Mouse (Mus musculus) thymus, adult 18-20 months (tissue): ENCODE results near the gene Cstf1.

Experiments
- DNase-seq, 2 experiments: peaks; one replicate each; pipeline ENCODE4 v3.0.0; 2022; ENCODE audit warnings: mixed read lengths in 2 of 2

Gene Cstf1

DNA sequence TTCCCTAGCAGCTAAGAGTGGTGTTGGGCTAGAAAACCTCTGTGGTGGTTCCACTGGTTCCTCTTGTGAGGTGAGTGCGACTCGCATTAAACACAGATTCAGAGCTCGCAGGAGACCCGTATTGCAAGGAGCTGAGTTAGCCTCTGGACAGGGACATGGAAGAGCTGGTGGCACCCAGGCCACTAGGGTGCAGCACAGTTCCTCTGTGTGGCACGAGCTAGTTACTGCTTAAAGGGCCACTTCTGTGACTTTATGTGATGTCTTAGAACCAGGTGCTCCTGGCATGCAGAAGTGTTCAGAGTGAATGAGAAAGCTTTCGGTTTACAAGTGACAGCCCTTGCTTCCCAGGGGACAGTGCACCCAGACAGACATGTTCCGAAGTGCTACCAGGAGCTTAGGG lies 7.9 kb downstream of the Cstf1 start:
- peak; percentile 62 to 69 for DNase-seq

DNA sequence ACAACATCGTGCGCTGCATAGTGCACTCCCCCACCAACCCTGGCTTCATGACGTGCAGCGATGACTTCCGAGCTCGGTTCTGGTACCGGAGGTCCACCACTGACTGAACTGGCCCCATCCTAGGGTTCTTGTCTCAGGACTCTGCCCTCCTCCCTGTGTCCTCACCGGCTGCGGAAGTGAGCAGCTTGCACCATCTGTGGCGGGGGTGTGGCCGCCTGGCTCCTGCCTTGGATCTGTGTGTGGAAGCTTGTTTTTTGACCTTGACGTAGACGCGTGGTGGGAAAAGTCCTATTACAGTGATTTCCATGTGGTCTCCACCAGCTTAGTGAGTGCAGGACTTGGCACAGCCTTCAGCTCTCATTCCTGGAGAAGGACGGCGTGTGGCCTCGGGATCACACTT lies 10.0 kb downstream of the Cstf1 start:
- no peak for DNase-seq

DNA sequence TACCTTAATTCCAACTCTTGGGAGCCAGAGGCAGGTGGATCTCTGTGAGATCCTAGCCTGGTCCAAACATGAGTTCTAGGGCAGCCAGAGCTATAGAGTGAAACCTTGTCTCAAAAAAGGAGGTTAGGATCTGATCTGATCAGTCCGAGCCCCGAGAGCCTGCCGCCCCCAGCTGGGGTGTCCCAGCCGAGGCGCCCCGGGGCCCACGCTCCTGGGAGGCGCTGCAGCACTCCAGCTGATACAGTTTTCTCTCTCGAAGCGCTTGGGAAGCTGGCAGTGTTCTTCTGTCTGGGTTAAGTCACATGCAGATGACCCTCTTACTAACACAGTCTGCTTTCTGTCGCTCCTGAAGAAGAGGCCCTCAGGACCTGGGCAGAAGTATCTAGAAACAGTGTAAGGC lies 10.9 kb downstream of the Cstf1 start:
- DNase-seq, result peak in 1 of 2 experiments; percentile 38

DNA sequence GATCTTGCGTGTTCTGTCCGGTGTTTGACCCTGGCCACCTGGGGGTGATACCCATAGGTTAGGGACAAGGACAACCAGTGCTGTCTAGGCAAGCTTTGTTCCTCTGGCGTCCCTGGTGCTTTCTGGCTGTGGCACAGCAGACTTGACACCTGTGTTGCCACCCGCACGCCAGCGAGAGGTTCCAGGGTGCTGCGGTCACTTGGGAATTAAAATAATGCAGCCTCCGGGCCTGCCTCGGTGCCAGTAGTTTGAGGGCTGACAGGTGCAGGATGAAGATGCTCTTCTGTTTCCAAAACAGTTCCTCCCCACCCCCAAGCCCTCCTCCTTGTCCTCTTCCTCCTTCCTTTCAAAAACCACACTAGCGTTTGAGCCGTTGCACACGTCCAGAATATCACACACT lies 11.4 kb downstream of the Cstf1 start:
- DNase-seq, result peak; percentile 66 to 83

DNA sequence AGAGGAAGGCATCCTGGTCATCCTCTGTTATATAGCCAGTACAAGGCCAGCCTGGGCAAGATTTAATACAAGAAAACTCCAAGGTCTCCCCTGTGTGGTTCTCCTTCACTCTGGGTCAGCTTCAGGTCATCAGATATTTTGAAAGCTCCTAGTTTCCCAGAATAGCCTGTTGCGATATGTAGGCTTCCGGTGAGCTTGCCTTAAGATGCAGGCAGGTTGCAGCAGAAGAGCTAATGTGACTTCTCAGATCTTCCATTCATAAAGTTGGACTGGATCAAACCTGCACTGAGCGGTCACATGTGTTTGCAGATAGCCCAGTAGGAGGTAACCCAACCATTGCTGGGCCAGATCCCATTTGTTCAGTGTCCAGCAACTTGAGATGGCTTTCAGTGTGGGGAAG lies 14.2 kb downstream of the Cstf1 start:
- DNase-seq, result no peak

DNA sequence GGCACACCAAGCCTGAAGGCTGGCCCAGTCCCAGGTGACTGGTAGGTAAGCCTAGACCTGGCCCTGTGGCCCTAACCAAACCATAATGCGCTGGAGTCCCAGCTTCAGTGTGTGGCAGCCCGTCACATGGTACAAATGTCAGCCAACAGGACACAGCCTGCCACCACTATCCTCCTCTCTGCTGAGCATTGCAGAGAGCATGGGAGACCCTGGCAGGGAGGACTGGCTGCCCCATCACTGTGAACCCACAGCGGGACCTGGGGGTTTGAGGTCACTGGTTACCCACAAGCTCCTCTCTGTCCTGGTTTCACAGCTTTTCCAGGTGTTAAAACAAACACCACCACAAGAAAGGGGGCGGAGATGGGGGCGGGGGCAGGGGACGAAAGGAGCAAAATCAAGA lies 19.9 kb downstream of the Cstf1 start:
- DNase-seq, result peak in 1 of 2 experiments; percentile 46

DNA sequence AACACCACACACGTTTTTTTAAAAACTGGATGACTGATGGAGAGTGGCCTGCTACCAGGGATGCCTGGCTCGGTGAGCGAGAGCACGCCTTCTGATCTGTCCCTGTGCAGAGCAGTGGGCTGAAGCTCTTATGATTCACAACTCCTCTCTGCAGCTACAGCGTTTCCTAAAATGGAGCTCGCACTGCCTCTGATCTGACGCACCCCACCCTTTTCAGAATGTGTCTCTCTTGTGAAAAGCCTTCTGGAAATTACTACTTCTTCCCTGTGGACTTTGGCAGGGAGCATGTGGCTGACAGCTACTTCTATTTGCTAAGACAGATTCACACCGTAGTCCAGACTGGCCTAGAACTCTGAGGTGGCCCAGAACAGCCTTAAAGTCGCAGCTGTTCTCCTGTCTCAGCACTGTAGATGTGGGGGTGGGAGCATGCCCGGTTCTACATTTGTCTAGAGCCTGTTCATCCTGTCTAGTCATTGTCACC lies 21.6 kb downstream of the Cstf1 start:
- DNase-seq, result peak in 1 of 2 experiments; percentile 44

DNA sequence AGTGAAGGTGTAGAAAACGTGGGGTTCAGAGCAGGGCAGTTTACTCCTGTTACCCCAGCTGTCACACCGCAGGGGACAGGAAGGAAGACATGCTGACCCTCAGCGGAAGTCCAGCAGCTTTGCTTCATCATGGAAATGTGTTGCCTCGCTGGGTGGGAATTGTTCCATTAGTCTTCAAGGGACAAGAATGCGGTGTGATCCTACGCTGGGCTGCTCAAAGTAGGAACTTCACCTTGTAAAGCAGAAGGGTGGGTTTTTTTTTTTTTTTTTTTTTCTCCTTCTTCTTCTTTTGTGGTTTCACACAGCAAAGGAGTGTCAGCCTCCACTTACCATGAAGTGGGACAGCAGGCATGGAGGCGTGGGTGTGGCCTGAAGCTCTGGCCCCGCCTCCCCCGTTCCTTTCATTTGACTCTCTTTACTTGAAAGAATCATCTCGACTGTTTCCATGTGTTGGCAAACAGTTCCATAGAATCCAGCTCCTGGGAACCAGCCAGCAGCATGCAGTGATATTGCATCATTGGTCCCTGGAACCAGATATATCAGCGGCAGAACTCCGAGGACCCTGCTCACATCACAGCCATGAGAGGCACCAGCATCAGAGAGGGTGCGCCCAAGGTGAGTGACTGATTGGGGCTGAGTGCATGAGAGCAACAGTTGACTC lies 23.0 kb downstream of the Cstf1 start, which contains the start of gene Cass4:
Gene Cass4, plus strand, starts transcription at position 404 of the 661 bp plus-strand sequence.
- peak; percentile 56 to 70 for DNase-seq

DNA sequence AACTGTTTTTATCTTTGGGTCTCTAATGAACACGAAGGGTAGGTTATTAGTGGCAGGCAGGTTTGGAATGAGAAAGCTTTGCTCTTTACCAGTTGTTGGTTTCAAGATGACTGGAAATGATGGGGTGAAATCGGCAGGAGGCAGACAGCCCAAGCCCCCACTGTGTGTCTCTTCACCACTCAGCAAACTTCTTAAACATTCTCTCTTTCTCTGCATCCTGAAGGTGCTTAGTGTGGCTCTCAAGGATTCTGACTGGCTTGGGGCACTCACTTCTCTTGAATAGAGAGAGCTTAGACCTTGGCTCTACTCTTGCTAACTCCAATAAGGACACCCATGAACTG lies 23.5 kb downstream of the Cstf1 start:
- no peak for DNase-seq

DNA sequence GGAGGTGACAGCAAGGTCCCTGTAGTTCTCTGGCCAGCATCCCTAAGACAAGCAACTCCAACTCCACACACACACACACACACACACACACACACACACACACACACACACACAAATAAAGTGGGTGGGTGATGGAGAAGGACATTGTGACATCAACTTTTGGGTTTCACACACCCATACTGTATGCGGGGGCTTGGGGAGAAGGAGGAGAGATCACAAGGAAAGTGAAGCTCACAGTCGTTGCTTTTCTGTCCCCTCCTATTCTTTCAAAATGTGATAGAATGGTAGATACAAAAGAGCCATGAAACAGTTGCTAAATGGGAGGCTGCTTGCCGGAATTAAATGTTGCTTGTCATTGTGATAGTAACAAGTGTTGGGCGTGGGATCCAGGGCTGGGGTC lies 24.2 kb downstream of the Cstf1 start:
- no peak for DNase-seq

DNA sequence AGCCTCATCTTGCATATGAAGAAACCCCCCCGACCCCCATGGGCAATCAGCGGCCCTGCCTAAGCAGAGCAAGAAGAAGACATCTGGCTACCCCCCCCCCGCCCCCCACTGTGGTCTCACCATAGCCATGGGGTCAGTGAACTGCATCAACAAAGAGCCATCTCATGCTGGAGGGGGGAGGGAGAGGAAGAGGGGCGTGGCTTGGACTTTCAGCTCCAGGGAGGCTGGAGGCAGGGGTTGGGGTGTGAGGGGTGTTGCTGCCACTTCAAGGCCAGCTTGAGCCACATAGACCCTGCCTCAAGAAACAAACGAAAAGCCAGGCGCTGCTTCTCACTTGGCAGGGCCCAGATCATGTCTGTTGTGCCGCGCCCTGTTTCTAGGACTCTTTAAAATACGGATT lies 25.5 kb downstream of the Cstf1 start:
- no peak for DNase-seq

DNA sequence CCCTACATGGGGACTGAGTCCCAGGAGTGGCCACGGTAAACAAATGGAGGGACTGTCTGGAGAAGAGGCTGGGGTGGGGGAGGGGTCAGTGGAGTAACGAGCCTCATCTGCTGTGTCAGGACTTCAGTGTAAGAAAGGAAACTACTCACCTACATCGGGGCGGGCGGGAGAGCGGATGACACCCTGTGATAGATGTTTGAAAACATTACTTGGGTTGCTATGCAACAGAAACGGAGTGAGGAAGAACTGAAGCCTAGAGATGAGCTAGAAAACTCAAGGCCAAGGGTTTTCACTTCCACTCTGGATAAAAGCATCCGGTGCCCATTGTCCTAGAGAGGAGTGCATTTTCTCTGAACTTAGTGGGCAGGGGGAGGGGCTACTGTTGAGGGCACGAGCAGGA lies 29.4 kb downstream of the Cstf1 start:
- peak in 1 of 2 experiments; percentile 51 for DNase-seq

DNA sequence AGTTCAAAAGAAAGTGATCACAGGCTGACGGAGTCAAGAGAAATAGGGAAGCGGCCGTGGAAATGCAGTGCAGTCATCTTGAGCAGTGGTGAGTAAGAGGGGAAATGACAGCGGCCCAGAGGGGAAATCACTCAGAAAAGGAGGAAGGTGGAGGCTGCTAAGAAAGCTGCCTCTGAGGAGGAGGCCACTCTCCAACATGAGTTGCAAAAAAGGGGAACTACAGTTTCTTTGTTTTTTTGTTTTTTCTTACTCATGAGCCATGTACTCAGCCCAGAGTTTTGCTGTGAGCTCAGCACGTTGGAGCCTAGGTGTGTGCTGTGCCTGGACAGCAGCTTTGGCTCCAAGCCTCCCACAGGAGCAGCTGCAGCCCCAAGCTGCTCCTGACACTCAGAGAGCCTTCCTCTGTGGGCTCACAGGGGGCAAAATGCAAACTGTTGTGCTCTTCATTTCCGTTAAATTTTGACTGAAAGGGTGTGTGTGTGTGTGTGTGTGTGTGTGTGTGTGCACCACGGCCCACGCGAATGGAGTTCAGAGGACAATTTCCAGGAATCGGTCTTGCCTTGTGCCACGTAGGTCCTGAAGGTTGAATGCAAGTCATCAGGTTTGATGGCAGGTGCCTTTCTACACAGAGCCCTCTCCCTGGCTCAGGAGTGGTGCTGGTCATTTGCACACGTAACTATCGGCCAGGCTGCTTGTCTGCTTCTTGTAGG lies 30.8 kb downstream of the Cstf1 start:
- peak in 1 of 2 experiments; percentile 46 for DNase-seq

DNA sequence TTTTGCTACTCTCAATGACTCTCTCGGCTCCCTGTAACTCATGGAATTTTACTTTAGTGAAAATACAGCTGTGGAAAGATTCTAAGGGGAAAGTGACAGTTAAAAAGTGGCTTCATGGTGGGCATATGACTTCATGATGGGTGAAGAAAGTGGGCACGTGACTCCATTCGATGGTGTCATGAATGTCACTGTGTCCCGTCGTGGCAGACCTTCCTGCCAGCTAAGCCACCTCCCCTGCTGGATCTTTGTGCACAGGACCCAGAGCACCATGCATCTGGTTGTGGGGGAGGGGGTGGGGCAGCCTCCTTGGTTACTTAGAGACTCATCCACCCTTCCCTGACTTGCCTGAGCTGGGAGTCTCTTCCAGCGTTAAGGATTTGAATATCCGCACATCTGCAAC lies 33.8 kb downstream of the Cstf1 start:
- DNase-seq, result no peak

DNA sequence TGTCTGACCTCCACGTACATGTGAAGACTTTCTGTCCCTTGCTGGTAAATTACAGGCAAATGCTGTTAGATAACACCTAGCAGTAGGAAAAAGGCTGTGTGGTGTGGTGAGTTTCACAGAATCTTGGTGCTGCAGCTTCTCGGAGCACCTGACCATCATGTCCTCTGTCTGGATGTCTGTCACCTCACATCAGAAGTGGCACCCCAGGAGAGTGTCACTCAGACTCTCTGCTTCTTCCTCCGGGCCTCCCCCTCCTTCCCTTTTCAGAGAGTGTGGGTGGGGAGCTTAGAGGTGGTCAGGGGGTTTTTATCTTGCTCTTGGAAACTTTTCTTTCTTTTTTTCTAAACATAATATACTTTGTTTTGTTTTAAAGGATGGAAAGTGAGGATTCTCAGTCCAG lies 34.5 kb downstream of the Cstf1 start:
- no peak for DNase-seq

DNA sequence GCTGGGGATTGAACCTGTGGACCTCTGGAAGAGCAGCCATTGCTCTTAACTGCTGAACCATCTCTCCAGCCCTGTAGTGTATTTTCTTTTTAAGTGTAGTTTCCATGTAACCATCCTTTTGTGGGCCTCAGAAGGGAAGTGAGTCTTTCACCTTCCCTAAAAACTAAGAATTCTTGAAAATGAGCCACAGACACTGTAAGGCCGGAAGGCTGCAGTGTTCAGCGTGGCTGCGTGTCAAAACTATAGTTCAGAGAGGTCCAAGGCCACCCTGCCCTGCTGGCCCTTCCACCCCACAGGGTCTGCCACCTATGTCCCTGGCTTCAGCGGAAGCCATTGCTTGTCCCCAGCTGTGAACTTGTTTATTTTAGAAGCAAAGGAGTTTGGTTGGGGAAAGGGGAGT lies 35.7 kb downstream of the Cstf1 start:
- no peak for DNase-seq

DNA sequence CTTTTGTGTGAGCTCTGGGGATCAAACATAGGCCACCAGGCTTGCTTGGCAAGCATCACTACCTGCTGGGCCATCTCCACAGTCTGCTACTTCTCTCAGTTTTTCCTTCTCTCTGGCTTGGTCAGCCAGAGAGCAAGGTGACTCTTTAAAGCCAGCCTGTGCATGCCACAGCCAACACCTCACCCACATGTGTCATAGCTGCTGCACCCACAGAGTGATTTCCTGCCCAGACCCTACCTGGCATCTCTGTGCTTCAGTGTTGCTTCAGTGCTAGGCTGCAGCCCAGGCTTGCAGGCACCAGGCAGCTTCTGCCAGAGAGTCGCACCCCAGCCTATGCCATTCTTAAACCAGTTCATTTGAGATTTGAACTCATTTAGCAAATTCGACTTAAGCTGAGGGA lies 37.0 kb downstream of the Cstf1 start:
- no peak for DNase-seq

DNA sequence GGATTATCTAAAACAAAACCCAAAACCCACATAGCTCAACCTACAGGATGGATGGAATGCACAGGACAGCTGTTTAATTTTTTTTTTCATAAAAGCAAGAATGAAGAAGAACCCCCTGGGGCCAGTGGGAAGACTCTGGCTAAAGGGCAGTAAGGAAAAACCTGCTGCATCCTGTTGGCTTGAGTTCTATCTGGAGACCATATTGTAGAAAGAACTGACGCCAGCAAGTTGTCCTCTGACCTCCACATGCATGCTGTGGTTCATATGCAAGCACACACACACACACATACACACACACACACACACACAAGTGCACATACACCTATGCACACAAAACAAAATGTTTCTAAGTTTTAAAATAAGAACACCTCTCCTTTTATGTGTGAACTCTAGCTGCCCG lies 40.2 kb downstream of the Cstf1 start:
- no peak for DNase-seq

DNA sequence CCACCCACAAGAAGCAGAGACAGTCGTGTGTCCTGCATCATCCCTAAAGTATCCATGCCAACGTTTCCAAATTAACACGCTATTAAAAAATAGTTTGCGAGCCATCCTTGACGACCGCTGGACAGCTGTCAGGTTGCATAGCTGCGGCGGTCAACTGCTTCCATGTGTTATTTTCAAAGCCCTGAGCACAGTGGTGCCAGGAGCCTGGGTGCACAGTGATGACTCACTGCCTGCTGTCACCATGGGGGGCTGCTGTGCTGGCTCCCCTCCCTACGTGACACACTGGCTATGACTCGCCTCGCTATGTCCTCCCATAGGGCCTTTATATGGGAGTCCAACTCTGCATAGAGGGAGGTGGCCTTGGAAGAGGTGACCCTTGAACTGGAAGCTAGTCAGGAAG lies 40.6 kb downstream of the Cstf1 start:
- no peak for DNase-seq

DNA sequence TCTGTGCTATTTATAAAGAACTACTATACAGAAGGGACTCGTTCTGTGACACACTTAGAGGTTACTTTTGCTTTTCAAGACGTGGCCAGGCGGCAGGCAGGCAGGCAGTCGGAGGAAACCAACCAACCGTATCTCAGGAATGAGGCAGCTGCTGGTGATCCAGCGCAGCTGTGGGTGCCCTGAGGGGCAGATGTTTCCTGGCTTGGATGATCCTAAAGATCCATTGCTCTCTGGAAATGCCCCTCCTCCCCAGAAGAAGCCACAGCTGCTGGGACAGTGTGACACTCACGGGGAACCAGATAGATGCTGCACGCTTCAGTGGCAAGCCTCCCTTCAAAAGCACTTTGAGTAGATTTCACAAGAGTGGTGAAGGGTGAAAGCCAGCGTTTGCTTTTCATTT lies 42.0 kb downstream of the Cstf1 start:
- no peak for DNase-seq

DNA sequence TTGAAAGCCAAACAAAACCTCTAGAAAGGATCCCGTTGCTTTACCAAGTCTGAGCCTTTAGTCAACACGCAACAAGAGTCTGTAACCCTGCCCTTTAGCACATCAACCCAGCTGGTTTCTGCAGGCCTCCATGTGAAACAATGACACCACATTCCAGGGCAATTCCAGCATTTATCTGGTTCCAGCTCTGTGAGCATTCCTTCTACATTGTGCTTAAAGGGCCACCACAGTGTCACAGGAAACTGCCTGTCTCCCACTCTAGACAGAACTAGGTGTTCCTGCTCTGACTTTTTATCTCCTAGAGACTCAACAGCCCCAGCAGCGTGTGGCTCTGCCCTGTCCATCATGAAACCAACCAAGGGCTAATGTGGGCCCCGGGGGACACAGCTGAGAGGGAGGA lies 42.8 kb downstream of the Cstf1 start:
- no peak for DNase-seq

DNA sequence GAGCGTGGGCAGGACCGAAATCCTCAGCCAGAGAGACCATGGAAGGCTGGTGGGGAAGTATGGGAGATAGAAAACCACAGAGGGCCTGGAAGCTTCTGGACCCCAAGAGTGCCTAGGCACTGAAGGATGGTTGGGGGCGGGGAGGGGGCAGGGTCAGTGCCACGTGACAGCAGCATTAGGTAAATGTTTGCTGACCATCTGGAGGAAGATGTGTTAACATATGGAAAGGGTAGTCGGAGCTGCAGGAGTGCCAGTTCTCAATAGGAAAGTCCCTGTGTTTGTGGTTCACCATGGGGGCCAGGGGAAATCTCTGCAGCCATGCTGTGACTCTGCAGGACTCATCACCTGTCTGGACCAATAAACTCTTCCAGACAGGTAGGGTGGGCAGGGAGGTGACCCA lies 43.4 kb downstream of the Cstf1 start:
- DNase-seq, result no peak

DNA sequence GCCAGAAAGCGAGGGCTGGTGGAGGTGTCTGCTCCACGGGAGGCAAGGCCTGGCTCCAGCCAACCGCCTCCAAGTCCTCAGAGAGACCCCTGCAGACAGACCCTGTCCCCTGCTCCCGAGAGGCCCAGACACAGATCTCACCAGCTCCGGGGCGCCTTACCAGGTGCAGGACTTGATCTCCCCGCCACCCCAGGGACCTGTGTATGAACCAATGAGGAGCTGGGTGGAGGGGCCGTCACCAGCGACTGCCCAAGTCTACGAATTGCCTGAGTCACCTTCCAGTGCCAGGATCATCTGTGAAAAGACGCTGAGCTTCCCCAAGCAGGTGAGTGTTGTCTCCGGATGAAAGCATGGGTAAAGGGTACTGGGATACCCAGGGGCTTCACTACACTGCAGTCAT lies 45.7 kb downstream of the Cstf1 start:
- no peak for DNase-seq

DNA sequence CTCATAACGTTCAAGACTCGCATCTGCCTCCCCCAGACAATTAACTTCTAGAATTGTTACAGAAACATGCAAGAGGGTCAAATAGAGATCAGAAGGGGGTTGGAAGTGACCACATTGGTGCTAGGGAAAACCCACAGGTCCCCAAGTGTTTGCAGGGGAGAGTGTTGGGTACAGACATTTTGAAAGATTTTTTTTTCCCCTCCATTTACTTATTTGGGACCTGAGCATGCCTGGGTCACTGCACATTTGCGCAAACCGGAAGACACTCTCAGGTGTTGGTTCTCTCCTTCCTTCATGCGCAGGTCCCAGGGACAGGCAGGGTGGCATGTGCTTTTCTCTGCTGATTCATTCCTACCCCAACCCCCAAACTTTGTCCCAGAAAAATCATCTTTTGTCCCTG lies 46.4 kb downstream of the Cstf1 start:
- DNase-seq, result no peak

DNA sequence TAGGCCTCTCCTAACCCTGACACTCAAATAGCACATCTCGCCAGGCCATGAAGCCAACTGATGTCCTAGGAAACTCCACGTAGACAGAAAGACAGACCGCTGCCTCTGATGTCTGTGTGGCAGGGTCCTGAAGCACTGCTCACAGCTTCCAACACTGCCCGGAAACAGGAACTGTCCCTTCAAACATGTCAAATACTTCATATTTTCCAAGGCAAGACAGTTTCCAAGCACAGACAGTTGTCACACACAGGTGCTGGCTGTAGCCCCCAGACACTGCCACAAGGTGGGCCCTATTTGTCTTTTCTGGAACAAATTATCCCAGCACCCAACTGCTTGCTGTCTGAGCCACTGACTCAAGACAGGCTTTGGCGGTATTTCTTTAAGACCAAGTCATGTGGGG lies 47.7 kb downstream of the Cstf1 start:
- DNase-seq, result no peak
